Mouse (Mus musculus): ENCODE data around the gene 2310007B03Rik. TPM values are rescaled to one million over a fixed set of nuclear protein-coding genes. Genes with fewer than 3 reads are reported as not detected.
A peak's percentile ranks its signal among the peaks of the same experiment; 100 is the strongest.

2310007B03Rik gene
- polyA plus RNA-seq, 1 experiment from 2014 or later, result 0.13 TPM

DNA sequence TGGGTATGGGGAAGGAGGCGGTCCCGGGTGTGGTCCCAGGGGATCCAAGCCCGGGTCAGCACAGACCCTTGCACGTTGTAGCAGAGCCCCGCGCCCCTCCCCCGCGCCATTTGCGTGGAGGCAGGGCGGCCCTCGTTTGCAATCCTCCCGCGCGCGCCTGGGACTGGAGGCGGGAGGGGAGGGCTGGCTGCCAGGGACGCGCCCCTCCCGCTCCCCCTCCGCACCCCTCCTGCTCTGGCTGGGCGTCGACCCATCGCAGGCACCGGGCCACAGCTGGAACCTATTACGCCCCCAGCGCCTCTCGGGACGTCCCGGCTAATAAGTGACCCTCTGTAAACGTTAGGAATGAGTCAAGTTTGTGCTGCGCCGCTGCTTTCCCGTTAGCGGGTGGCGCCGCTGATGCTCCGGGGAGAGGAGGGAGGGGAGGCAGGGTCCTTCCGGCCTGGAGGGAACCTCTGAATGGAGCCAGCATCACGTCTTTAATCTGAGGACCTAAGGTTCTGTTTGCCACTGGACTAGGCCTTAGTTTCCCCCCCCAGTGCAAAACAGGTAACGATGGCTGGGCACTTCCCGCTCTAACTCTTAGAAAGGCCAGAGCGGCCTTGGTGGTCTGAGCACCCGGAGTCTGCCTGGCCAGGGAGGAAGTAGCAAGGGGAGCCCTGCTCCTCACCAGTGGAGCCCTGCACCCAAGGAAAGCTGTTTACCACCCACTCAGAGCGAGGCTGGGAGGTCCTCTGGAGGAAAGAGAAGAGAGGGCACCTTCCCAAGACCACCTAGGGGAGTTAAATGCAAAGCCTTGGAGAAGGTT lies 16.0 kb upstream of the 2310007B03Rik start:
- no peak overlapping the region for H3K27ac ChIP-seq (replicated peaks)
- WGBS (ENCODE audit: insufficient replicate concordance), result 3% methylated on average over 44 of the region's 44 CpGs
- H3K4me1 ChIP-seq (replicated peaks), result no peaks in the 10 kb centered on the region
- H3K4me3 ChIP-seq (replicated peaks), result no peak overlapping the region; the same call in 1 of the 2 replicates
- no peak for ATAC-seq (ENCODE audit: insufficient read depth)
- H3K4me2 ChIP-seq, result peak overlapping the region; percentile 50
- H3K36me3 ChIP-seq (replicated peaks), result no peaks in the 10 kb centered on the region
- H3K27me3 ChIP-seq, result peaks cover 47% of the 10 kb centered on the region
- H3K9me3 ChIP-seq (replicated peaks), result no peaks in the 10 kb centered on the region
- H3K9ac ChIP-seq, result no peak overlapping the region

DNA sequence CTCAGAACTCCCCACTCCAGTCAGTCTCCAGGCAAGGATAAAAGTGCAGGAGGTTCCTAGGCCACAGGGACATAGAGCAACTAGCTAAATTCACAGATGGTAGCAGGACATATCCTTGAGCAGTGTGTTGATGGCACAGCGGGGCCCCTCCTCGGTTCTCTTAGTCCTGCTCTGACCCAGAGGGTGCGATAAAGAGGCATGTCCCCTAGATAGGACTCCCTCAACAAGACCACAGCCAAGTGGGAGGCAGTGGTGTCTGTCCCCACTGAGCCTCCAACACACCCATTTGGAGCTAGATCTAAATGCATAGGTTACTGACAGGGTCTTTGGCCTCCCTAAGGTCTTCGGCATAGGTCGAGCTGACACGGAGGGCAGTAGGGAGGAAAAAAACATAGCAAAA lies 15.1 kb upstream of the 2310007B03Rik start:
- Histone ChIP-seq H3K27ac (replicated peaks) (no peak overlapping the region), H3K9ac (no peak overlapping the region), H3K4me1 (replicated peaks) (no peaks in the 10 kb centered on the region), H3K9me3 (replicated peaks) (no peaks in the 10 kb centered on the region), H3K36me3 (replicated peaks) (no peaks in the 10 kb centered on the region), H3K27me3 (peaks cover 47% of the 10 kb centered on the region), H3K4me3 (replicated peaks) (no peak overlapping the region), H3K4me2 (no peak overlapping the region)
- 21% methylated on average over 6 of the region's 6 CpGs for WGBS (ENCODE audit: insufficient replicate concordance)
- ATAC-seq (ENCODE audit: insufficient read depth), result no peak

GRCm38 (mm10) chr1:93174399-93174798 lies 13.7 kb upstream of the 2310007B03Rik start:
- H3K27ac ChIP-seq (replicated peaks), result no peak overlapping the region
- H3K9me3 ChIP-seq (replicated peaks), result no peaks in the 10 kb centered on the region
- peaks cover 46% of the 10 kb centered on the region for H3K27me3 ChIP-seq
- H3K9ac ChIP-seq, result no peak overlapping the region
- WGBS (ENCODE audit: insufficient replicate concordance), result 3% methylated on average over 4 of the region's 4 CpGs
- ATAC-seq (ENCODE audit: insufficient read depth), result 0 out of 2 replicates have a peak, but pooled peaks have one; percentile 28
- H3K4me1 ChIP-seq (replicated peaks), result no peaks in the 10 kb centered on the region
- no peaks in the 10 kb centered on the region for H3K36me3 ChIP-seq (replicated peaks)
- H3K4me2 ChIP-seq, result no peak overlapping the region
- H3K4me3 ChIP-seq (replicated peaks), result no peak overlapping the region

- WGBS (ENCODE audit: insufficient replicate concordance), result 47% methylated on average over 4 of the region's 4 CpGs
- Histone ChIP-seq H3K4me1 (replicated peaks) (no peaks in the 10 kb centered on the region), H3K4me3 (replicated peaks) (no peak overlapping the region), H3K9ac (no peak overlapping the region), H3K27ac (replicated peaks) (no peak overlapping the region), H3K4me2 (no peak overlapping the region), H3K27me3 (peaks cover 39% of the 10 kb centered on the region), H3K9me3 (replicated peaks) (no peaks in the 10 kb centered on the region), H3K36me3 (replicated peaks) (no peaks in the 10 kb centered on the region)
- no peak for ATAC-seq (ENCODE audit: insufficient read depth)
These were observed 12.9 kb upstream of the 2310007B03Rik start for GRCm38 (mm10) chr1:93173665-93174064.

GRCm38 (mm10) chr1:93168295-93168775 lies 7.6 kb upstream of the 2310007B03Rik start, which contains the start of gene Crocc2:
Gene Crocc2, plus strand, starts transcription at chr1:93168725.
- Histone ChIP-seq H3K9ac (no peak within 1 kb of the TSS), H3K9me3 (replicated peaks) (no peaks in the 10 kb centered on the region), H3K27me3 (no peaks in the 10 kb centered on the region), H3K36me3 (replicated peaks) (no peaks in the 10 kb centered on the region), H3K4me1 (replicated peaks) (no peaks in the 10 kb centered on the region), H3K4me2 (no peak within 1 kb of the TSS), H3K4me3 (replicated peaks) (no peak within 1 kb of the TSS), H3K27ac (replicated peaks) (no peak within 1 kb of the TSS)
- ATAC-seq (ENCODE audit: insufficient read depth), result no peak
- WGBS (ENCODE audit: insufficient replicate concordance), result 50% methylated on average over 10 of the region's 10 CpGs

DNA sequence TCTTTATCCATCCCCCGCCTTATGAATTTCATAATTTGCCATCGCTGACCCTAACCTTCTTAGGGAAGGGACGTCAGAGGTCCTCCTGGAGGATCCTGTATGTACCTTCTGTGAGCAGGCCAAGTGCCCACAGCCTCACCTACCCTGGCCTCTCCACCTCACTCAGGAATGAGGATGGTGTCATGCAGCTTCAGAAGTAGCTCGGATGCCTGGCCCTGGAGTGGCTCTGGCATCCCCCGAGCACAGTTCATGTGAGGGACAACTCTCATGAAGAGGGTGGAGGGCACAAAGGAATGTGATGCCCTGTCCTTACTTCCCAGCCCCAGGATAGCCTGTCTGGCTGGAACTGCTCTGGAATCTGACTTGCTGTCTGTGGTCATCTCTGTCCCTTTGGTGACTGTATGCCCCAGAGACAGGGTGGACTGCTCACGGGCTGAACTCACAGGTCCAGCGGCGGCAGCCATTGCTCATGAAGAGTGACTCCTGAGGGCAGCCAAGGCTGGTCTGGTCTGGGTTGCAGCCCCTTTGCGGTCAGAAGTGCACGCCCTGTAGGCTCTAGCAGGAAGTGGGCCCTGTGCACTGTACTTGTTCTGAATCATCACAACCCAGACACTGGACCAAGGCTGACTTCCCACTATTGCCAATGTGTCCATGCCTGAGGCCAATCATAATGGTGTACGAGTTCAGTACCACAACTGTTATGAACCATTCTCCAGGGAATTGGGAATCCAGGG lies 5.8 kb upstream of the 2310007B03Rik start:
- H3K27ac ChIP-seq (replicated peaks), result no peak overlapping the region

DNA sequence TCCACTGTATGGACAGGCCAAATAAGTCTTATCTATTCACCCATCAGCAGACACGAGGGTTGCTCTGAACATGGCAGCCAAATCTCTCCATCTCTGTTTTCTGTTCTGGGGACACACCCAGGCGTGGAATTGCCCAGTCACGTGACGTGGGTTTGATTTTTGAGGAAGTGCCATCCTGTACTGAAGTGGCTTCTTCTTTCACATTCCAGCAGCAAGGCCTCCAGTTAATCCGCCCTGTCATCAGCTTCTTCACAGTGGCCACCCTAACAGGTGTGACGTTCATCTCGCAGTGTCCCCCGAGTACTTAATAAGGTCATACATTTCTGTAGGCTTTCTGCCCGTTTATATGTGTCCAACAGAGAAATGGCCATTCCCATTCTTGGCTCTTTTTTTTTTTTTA lies 4.7 kb upstream of the 2310007B03Rik start:
- Histone ChIP-seq H3K27ac (replicated peaks) (no peak overlapping the region), H3K27me3 (no peaks in the 10 kb centered on the region), H3K9me3 (replicated peaks) (no peaks in the 10 kb centered on the region), H3K9ac (no peak overlapping the region), H3K4me1 (replicated peaks) (no peaks in the 10 kb centered on the region), H3K4me3 (replicated peaks) (no peak overlapping the region), H3K4me2 (no peak overlapping the region), H3K36me3 (replicated peaks) (no peaks in the 10 kb centered on the region)
- ATAC-seq (ENCODE audit: insufficient read depth), result no peak
- WGBS (ENCODE audit: insufficient replicate concordance), result 40% methylated on average over 9 of the region's 9 CpGs

More for the DNA sequence above, 5.8 kb upstream of the 2310007B03Rik start:
- no peaks in the 10 kb centered on the region for H3K4me1 ChIP-seq (replicated peaks)
- ATAC-seq (ENCODE audit: insufficient read depth), result no peak
- H3K9me3 ChIP-seq (replicated peaks), result no peaks in the 10 kb centered on the region
- no peaks in the 10 kb centered on the region for H3K36me3 ChIP-seq (replicated peaks)
- no peak overlapping the region for H3K9ac ChIP-seq
- H3K4me3 ChIP-seq (replicated peaks), result no peak overlapping the region
- WGBS (ENCODE audit: insufficient replicate concordance), result 52% methylated on average over 11 of the region's 11 CpGs
- H3K4me2 ChIP-seq, result no peak overlapping the region
- no peaks in the 10 kb centered on the region for H3K27me3 ChIP-seq

DNA sequence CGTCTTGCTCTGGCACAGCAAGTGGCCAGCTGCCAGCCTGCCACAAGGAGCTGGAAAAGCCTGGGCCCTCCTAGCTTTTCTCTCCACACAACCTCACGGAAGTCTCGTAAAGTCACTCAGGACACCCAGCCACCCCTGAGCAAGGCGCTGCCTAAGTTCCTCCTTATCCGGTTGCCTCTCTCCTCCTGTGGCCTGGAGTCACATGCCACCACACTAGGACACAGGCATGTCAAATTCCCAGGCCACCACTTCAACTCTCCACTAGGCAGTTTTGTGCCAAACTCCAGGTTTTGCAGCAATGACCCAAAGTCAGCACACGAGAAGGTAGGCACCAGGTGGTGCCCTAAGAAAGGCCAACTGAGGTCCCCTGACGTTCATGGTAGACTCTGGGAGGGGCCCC lies 1.8 kb upstream of the 2310007B03Rik start:
- Histone ChIP-seq H3K27ac (replicated peaks) (no peak overlapping the region), H3K4me3 (replicated peaks) (no peak overlapping the region), H3K27me3 (no peaks in the 10 kb centered on the region), H3K9me3 (replicated peaks) (no peaks in the 10 kb centered on the region), H3K36me3 (replicated peaks) (no peaks in the 10 kb centered on the region), H3K4me2 (no peak overlapping the region), H3K9ac (no peak overlapping the region), H3K4me1 (replicated peaks) (no peaks in the 10 kb centered on the region)
- ATAC-seq (ENCODE audit: insufficient read depth), result no peak
- WGBS (ENCODE audit: insufficient replicate concordance), result 66% methylated on average over 7 of the region's 7 CpGs

DNA sequence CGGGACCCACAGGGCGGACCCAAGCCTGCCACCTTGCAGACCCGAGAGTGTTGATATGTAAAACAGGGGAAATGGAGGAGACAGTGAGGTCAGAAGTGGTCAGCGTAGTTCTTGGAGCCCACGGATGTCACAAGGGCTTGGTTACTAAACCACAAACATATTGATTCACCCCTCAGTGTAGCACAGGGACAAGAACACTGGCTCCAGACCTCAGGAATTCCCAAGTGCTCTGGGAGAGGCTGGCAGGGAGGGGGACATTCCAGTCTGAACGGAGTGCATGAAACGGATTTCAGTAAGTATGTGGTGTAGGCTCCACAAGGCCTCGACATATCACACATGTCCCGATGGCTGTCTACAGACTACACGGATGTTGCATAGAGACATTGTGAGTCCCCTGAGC lies 1.2 kb upstream of the 2310007B03Rik start:
- Histone ChIP-seq H3K27me3 (no peaks in the 10 kb centered on the region), H3K36me3 (replicated peaks) (no peaks in the 10 kb centered on the region), H3K4me2 (no peak overlapping the region), H3K27ac (replicated peaks) (no peak overlapping the region), H3K9ac (no peak overlapping the region), H3K9me3 (replicated peaks) (no peaks in the 10 kb centered on the region), H3K4me1 (replicated peaks) (no peaks in the 10 kb centered on the region), H3K4me3 (replicated peaks) (no peak overlapping the region)
- 56% methylated on average over 10 of the region's 10 CpGs for WGBS (ENCODE audit: insufficient replicate concordance)
- no peak for ATAC-seq (ENCODE audit: insufficient read depth)

- Histone ChIP-seq H3K36me3 (replicated peaks) (no peaks in the 10 kb centered on the region), H3K4me3 (replicated peaks) (no peak overlapping the region), H3K9ac (no peak overlapping the region), H3K27me3 (no peaks in the 10 kb centered on the region), H3K27ac (replicated peaks) (no peak overlapping the region), H3K9me3 (replicated peaks) (no peaks in the 10 kb centered on the region), H3K4me2 (no peak overlapping the region), H3K4me1 (replicated peaks) (no peaks in the 10 kb centered on the region)
- 63% methylated on average over 8 of the region's 8 CpGs for WGBS (ENCODE audit: insufficient replicate concordance)
- ATAC-seq (ENCODE audit: insufficient read depth), result no peak
These were observed 602 bp upstream of the 2310007B03Rik start for GRCm38 (mm10) chr1:93161350-93161749.

Data from liver, embryonic 15.5 days (tissue).